Mouse (Mus musculus) kidney, adult 2 months (tissue): ENCODE measurements around the gene Zfp839.

ENCODE experiments used
- CTCF ChIP-seq: fragments of 200-500 bp; conservative IDR thresholded peaks from 2 replicates; pipeline ENCODE4 v1.5.1; 2011; ENCODE audit warnings: low read depth, mild to moderate bottlenecking, control low read depth, low read length, moderate library complexity, mixed read lengths; ENCODE audit not compliant: insufficient read depth, insufficient read length
- POLR2A ChIP-seq: fragments of 200-500 bp; IDR thresholded peaks from one replicate; pipeline ENCODE4 v1.6.1; 2011; ENCODE audit warnings: low read depth, low read length, control low read depth

DNA sequence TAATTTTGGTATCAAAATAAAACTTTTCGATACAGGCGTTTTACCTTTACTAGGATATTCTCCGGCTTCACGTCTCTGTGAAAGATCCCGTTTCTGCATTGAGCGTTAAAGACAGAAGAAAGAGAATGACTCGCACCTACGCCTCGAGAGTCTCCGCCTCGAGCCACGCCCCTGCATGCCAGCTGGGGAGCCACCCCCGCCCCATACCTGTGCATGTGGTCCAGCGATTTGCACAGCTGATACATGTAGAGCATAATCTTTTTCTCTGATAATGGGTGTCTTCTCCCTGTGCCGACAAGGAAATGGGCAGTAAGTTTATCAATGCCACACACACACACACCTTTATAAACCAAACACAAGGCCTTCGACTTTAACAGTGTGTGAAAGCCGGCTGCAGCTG, 35.1 kb upstream of the Zfp839 start:
- TF ChIP-seq POLR2A, result no peak
- no peak for TF ChIP-seq CTCF
